Mouse (Mus musculus): ENCODE measurements around the gene Hhipl1. TPM values are rescaled to one million over a fixed set of nuclear protein-coding genes. Genes with fewer than 3 reads are reported as not detected.

Gene Hhipl1
- total and polyA plus RNA-seq, 3 experiments = not detected

DNA sequence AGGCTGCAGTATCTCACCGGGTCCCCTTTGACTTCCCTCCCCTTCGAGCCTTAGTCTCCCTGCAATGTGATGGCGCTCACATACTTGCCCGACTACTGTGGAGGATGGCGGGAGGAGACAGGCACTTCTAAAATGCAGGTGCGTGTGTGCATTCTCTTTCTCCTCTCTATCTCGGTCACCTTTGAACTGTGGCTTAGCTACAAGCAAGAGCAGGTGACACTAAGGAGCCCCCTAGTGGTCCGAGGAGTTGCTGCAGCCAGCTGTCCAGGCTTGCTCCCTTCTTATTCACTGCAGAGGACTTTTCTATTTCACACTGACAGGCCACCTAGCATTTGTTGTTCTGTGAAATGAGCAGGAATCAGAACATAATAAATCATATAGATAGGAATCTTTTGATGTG, 13.1 kb upstream of the Hhipl1 start (continued):
- TF ChIP-seq MAX (IDR thresholded peaks at IDR 0.05; ENCODE audit: low read length) (no peak), NELFE (IDR thresholded peaks at IDR 0.05; ENCODE audit: low read depth, low read length) (no peak), GABPA (IDR thresholded peaks at IDR 0.05; ENCODE audit: low read depth, low read length) (no peak), ZKSCAN1 (IDR thresholded peaks at IDR 0.05; ENCODE audit: low read depth, low read length) (no peak), SIN3A (IDR thresholded peaks at IDR 0.05; ENCODE audit: low read length) (no peak), ELF1 (IDR thresholded peaks at IDR 0.05; ENCODE audit: low read depth, low read length) (no peak), ETS1 (IDR thresholded peaks at IDR 0.05; ENCODE audit: low read depth, low read length) (no peak), MEF2A (IDR thresholded peaks at IDR 0.05; ENCODE audit: extremely low read depth, insufficient replicate concordance, low read depth, low read length, poor library complexity, severe bottlenecking) (no peak), SMC3 (IDR thresholded peaks at IDR 0.05; ENCODE audit: low read depth, low read length) (peak; percentile 73)

DNA sequence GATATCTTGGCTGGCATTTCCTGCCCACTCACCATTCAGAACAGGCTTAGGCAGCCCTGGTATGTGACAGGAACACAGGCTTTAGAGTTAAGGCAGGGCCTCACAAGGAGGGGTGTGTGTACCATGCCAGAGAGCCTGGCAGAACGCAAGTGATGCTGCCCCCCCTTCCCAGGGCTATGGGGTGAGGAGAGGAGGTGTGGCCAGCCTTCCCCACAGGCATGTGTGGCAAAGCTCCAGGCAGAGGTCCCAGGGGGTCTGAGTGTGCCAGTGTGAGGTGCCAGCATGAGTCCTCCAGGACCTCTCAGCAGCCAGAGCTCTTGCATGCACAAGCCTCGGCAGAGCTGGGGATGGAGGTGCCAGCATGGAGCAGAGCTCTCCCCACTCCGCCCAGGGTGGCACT, 11.4 kb upstream of the Hhipl1 start:
- Histone ChIP-seq H3K79me2 (ENCODE audit: control insufficient read depth, insufficient read depth, low read length, poor library complexity) (no peaks in the 10 kb centered on the region), H3K4me1 (ENCODE audit: control insufficient read depth in 1 of 2, insufficient read depth in 2 of 2, low read length in 2 of 2) (no peaks in the 10 kb centered on the region), H3K27me3 (ENCODE audit: control insufficient read depth in 1 of 2, insufficient read depth in 2 of 2, low read length in 2 of 2) (no peaks in the 10 kb centered on the region), H3K36me3 (ENCODE audit: control insufficient read depth in 1 of 2, insufficient read depth in 2 of 2, low read length in 2 of 2) (no peaks in the 10 kb centered on the region), H3K9ac (ENCODE audit: control insufficient read depth, low read depth, low read length, poor library complexity, severe bottlenecking) (no peak overlapping the region), H3K27ac (ENCODE audit: control insufficient read depth, low read depth, low read length) (no peak overlapping the region), H3K9me3 (replicated peaks; ENCODE audit: insufficient read depth, low read length) (no peaks in the 10 kb centered on the region), H3K4me3 (ENCODE audit: control insufficient read depth in 1 of 2, insufficient read depth in 1 of 2, low read depth in 2 of 2, low read length in 2 of 2) (no peak overlapping the region)
- no peak for TF ChIP-seq TAL1 (IDR thresholded peaks at IDR 0.05; ENCODE audit: low read length)
- TF ChIP-seq MEF2A (IDR thresholded peaks at IDR 0.05; ENCODE audit: extremely low read depth, insufficient replicate concordance, low read depth, low read length, poor library complexity, severe bottlenecking) = no peak
- TF ChIP-seq MXI1 (IDR thresholded peaks at IDR 0.05; ENCODE audit: low read depth, low read length) = no peak
- TF ChIP-seq MYC (IDR thresholded peaks at IDR 0.05; ENCODE audit: low read depth, low read length) = no peak
- TF ChIP-seq GATA1 (IDR thresholded peaks at IDR 0.05; ENCODE audit: low read depth, low read length) = no peak
- TF ChIP-seq RCOR1 (IDR thresholded peaks at IDR 0.05; ENCODE audit: low read depth, low read length) = no peak
- no peak for TF ChIP-seq POLR2AphosphoS5 (IDR thresholded peaks at IDR 0.05; ENCODE audit: borderline replicate concordance, low read depth, low read length)
- no peak for TF ChIP-seq JUND (IDR thresholded peaks at IDR 0.05; ENCODE audit: low read depth, low read length)
- TF ChIP-seq MAZ (IDR thresholded peaks at IDR 0.05; ENCODE audit: low read depth, low read length) = no peak
- no peak for TF ChIP-seq MYB (IDR thresholded peaks at IDR 0.05; ENCODE audit: low read depth, low read length)
- TF ChIP-seq ZC3H11A (IDR thresholded peaks at IDR 0.05; ENCODE audit: low read depth, low read length) = no peak
- no peak for TF ChIP-seq E2F4 (IDR thresholded peaks at IDR 0.05; ENCODE audit: borderline replicate concordance, low read depth, low read length)
- no peak for TF ChIP-seq POLR2AphosphoS2 (IDR thresholded peaks at IDR 0.05; ENCODE audit: low read length)
- TF ChIP-seq CHD1 (IDR thresholded peaks at IDR 0.05; ENCODE audit: low read depth, low read length) = no peak
- no peak for TF ChIP-seq CTCF (IDR thresholded peaks at IDR 0.05 in 2 of 3, conservative IDR thresholded peaks at IDR 0.05 in 1 of 3; ENCODE audit: control insufficient read depth in 1 of 3, insufficient read depth in 1 of 3, low read depth in 2 of 3, low read length in 3 of 3, poor library complexity in 1 of 3, severe bottlenecking in 1 of 3)
- no peak for TF ChIP-seq EP300 (IDR thresholded peaks at IDR 0.05; ENCODE audit: low read depth in 1 of 2, low read length in 2 of 2)
- TF ChIP-seq HCFC1 (IDR thresholded peaks at IDR 0.05; ENCODE audit: low read depth, low read length) = no peak
- no peak for TF ChIP-seq KAT2A (conservative IDR thresholded peaks at IDR 0.05; ENCODE audit: low read depth, low read length)
- no peak for DNase-seq (ENCODE audit: low read depth, low spot score)

Measured in MEL (cell line).